24 mouse cellular contexts compared by ENCODE assay signal in the genomic region with DNA sequence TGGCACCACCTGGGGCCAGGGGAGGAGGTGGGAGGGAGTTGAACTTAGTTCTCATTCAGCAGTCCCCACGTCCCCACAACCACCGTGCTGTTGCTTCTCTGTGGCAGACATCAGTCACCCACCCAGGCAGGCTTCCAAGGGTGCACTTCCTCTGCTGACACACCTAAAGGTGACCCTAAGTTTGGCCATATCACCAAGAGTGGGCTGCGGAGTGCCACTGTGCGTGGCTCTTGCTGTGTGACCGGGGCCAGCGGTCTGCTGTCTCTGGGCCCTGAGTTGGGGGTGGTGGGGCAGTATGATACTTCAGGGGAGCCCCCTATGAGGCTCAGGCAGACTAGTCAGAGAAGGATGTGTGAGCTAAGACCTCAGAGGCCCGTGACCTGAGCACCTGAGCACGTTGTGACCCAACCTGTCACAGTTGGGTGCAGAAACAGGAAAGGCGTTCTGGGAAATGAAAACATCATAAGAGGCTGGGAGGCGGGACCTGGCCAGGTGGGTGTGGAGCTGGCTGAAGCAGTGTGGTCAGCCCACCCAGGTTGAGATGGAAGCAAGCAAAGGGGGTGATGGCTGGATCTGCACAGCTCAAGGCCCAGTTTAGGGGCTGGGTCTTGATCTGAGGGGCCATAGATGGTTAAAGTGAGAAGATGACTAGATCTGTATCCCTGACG. TPM values are rescaled to one million over a fixed set of nuclear protein-coding genes. Genes with fewer than 3 reads are reported as not detected.
DNase-seq lines count a peak whose midpoint lies in the region; ATAC-seq and TF ChIP-seq lines count a peak whose summit lies in the region.
"Had no signal": no experiment of that assay in that cellular context is flagged by ENCODE, and none has a peak within 500 bp of the region (broad histone marks: within the 10 kb centered on the region; RNA-seq: fewer than 3 reads in every experiment).

No protein-coding gene starts in this region.

- no peak overlapping the region for H3K4me3 ChIP-seq in intestine, embryonic 14.5 days (ENCODE audit: low read depth, low read length)
- H3K4me3 ChIP-seq in intestine, embryonic 15.5 days (replicated peaks) = no peak overlapping the region
- no peak overlapping the region for H3K4me3 ChIP-seq in limb, embryonic 11.5 days (ENCODE audit: low read depth, low read length)
- no peak overlapping the region for H3K4me3 ChIP-seq in limb, embryonic 10.5 days
- H3K4me3 ChIP-seq in thymus, adult 2 months (ENCODE audit: control insufficient read depth, insufficient read depth, low read length) = no peak overlapping the region
- H3K4me3 ChIP-seq: embryonic facial prominence, embryonic 12.5 days; forebrain, embryonic 13.5 days; midbrain, embryonic 12.5 days; neural tube, embryonic 12.5 days; stomach, embryonic 15.5 days had no signal

- DNase-seq in intestine, embryonic 14.5 days (ENCODE audit: low spot score) = peak; percentile 49
- peak; percentile 21 for DNase-seq in limb, embryonic 11.5 days (ENCODE audit: low spot score)
- DNase-seq in limb, embryonic 10.5 days (ENCODE audit: low spot score) = no peak
- DNase-seq in thymus, adult 2 months = peak; percentile 1
- DNase-seq in thymus, postnatal 14 days = no peak
- DNase-seq in layer of hippocampus, adult 9-10 months (ENCODE audit: low spot score) = no peak
- DNase-seq: adrenal gland, adult 8-10 months; cerebellum, adult 11-12 months; cerebellum, postnatal 14 days; gastrocnemius, postnatal 36 days; lung, adult 2 months; lung, postnatal 14 days; retina, postnatal 1 day; right cerebral cortex, postnatal 25 days had no signal

- TF ChIP-seq POLR2A in thymus, adult 2 months (IDR thresholded peaks at IDR 0.05; ENCODE audit: control insufficient read depth, extremely low read depth, insufficient read depth, low read length, poor library complexity) = no peak

- H3K9me3 ChIP-seq in intestine, embryonic 14.5 days (ENCODE audit: control insufficient read depth, low read length) = no peaks in the 10 kb centered on the region
- no peaks in the 10 kb centered on the region for H3K9me3 ChIP-seq in intestine, embryonic 15.5 days
- no peaks in the 10 kb centered on the region for H3K9me3 ChIP-seq in limb, embryonic 11.5 days (ENCODE audit: control insufficient read depth, low read length)
- H3K9me3 ChIP-seq in limb, embryonic 10.5 days (replicated peaks) = no peaks in the 10 kb centered on the region
- H3K9me3 ChIP-seq: embryonic facial prominence, embryonic 12.5 days; neural tube, embryonic 12.5 days; stomach, embryonic 15.5 days had no signal

- H3K36me3 ChIP-seq in intestine, embryonic 14.5 days (ENCODE audit: control insufficient read depth, insufficient read depth, low read length) = no peaks in the 10 kb centered on the region
- H3K36me3 ChIP-seq in intestine, embryonic 15.5 days = no peaks in the 10 kb centered on the region
- no peaks in the 10 kb centered on the region for H3K36me3 ChIP-seq in limb, embryonic 11.5 days (ENCODE audit: control insufficient read depth, insufficient read depth, low read length)
- H3K36me3 ChIP-seq in limb, embryonic 10.5 days = no peaks in the 10 kb centered on the region
- H3K36me3 ChIP-seq in thymus, adult 2 months (ENCODE audit: control insufficient read depth, insufficient read depth, low read length) = no peaks in the 10 kb centered on the region
- H3K36me3 ChIP-seq: embryonic facial prominence, embryonic 12.5 days; midbrain, embryonic 12.5 days; neural tube, embryonic 12.5 days; stomach, embryonic 15.5 days had no signal

- no peak overlapping the region for H3K4me2 ChIP-seq in intestine, embryonic 14.5 days (ENCODE audit: low read length)
- H3K4me2 ChIP-seq in intestine, embryonic 15.5 days (replicated peaks) = no peak overlapping the region
- no peak overlapping the region for H3K4me2 ChIP-seq in limb, embryonic 11.5 days (ENCODE audit: low read depth, severe bottlenecking)
- H3K4me2 ChIP-seq: embryonic facial prominence, embryonic 12.5 days; forebrain, embryonic 13.5 days; midbrain, embryonic 12.5 days; neural tube, embryonic 12.5 days; stomach, embryonic 15.5 days had no signal

- no peak overlapping the region for H3K9ac ChIP-seq in intestine, embryonic 14.5 days (ENCODE audit: low read length)
- no peak overlapping the region for H3K9ac ChIP-seq in intestine, embryonic 15.5 days
- H3K9ac ChIP-seq in limb, embryonic 11.5 days (ENCODE audit: low read length) = no peak overlapping the region
- H3K9ac ChIP-seq: embryonic facial prominence, embryonic 12.5 days; forebrain, embryonic 13.5 days; midbrain, embryonic 12.5 days; neural tube, embryonic 12.5 days; stomach, embryonic 15.5 days had no signal

- no peaks in the 10 kb centered on the region; the same call in 1 of the 2 replicates for H3K4me1 ChIP-seq in intestine, embryonic 14.5 days (replicated peaks; ENCODE audit: control insufficient read depth, insufficient read depth, low read length)
- no peaks in the 10 kb centered on the region; the same call in 1 of the 2 replicates for H3K4me1 ChIP-seq in intestine, embryonic 15.5 days (replicated peaks)
- H3K4me1 ChIP-seq in limb, embryonic 11.5 days (ENCODE audit: control insufficient read depth, insufficient read depth, low read length) = no peaks in the 10 kb centered on the region
- H3K4me1 ChIP-seq in limb, embryonic 10.5 days = peaks cover 23% of the 10 kb centered on the region
- H3K4me1 ChIP-seq in thymus, adult 2 months (replicated peaks; ENCODE audit: control insufficient read depth, insufficient read depth, low read length) = peaks cover 11% of the 10 kb centered on the region
- H3K4me1 ChIP-seq: embryonic facial prominence, embryonic 12.5 days; forebrain, embryonic 13.5 days; neural tube, embryonic 12.5 days; stomach, embryonic 15.5 days had no signal

- TF ChIP-seq CTCF in thymus, adult 2 months (IDR thresholded peaks at IDR 0.05; ENCODE audit: borderline replicate concordance, control insufficient read depth, extremely low read depth, insufficient read depth, low read length, poor library complexity) = no peak

- no peaks in the 10 kb centered on the region; the same call in 1 of the 2 replicates for H3K27me3 ChIP-seq in intestine, embryonic 14.5 days (replicated peaks; ENCODE audit: control insufficient read depth, insufficient read depth, low read length)
- H3K27me3 ChIP-seq in intestine, embryonic 15.5 days (replicated peaks) = peaks cover 10% of the 10 kb centered on the region; the same call in 1 of the 2 replicates
- peaks cover 2% of the 10 kb centered on the region; the same call in 1 of the 2 replicates for H3K27me3 ChIP-seq in limb, embryonic 11.5 days (ENCODE audit: control insufficient read depth, insufficient read depth, low read length)
- peaks cover 81% of the 10 kb centered on the region for H3K27me3 ChIP-seq in limb, embryonic 10.5 days (ENCODE audit: low read depth, poor library complexity, severe bottlenecking)
- H3K27me3 ChIP-seq in thymus, adult 2 months (ENCODE audit: control insufficient read depth, insufficient read depth, low read length) = no peaks in the 10 kb centered on the region

- no peak overlapping the region for H3K27ac ChIP-seq in intestine, embryonic 14.5 days (ENCODE audit: low read depth)
- H3K27ac ChIP-seq in intestine, embryonic 15.5 days = no peak overlapping the region
- H3K27ac ChIP-seq in limb, embryonic 11.5 days (replicated peaks; ENCODE audit: low read depth, low read length) = no peak overlapping the region
- H3K27ac ChIP-seq in limb, embryonic 10.5 days = no peak overlapping the region
- H3K27ac ChIP-seq in thymus, adult 2 months (ENCODE audit: control insufficient read depth, insufficient read depth, low read length) = no peak overlapping the region
- H3K27ac ChIP-seq: embryonic facial prominence, embryonic 12.5 days; forebrain, embryonic 13.5 days; kidney, postnatal 0 days; midbrain, embryonic 12.5 days; neural tube, embryonic 12.5 days; stomach, embryonic 15.5 days had no signal

- 78% methylated on average over 11 of the region's 11 CpGs for WGBS in intestine, embryonic 14.5 days
- WGBS in intestine, embryonic 15.5 days = 83% methylated on average over 11 of the region's 11 CpGs
- 80% methylated on average over 11 of the region's 11 CpGs for WGBS in limb, embryonic 11.5 days
- WGBS in limb, embryonic 10.5 days = 83% methylated on average over 11 of the region's 11 CpGs
- WGBS in thymus, adult 2 months = 83% methylated on average over 11 of the region's 11 CpGs

- no peak for ATAC-seq in intestine, embryonic 14.5 days (replicated peaks; ENCODE audit: low FRiP score, low TSS enrichment, low read depth)
- ATAC-seq in intestine, embryonic 15.5 days = no peak
- no peak for ATAC-seq in limb, embryonic 11.5 days (ENCODE audit: insufficient number of reproducible peaks, low FRiP score, low TSS enrichment, low read depth)
- ATAC-seq: activated CD4-positive, CD25-positive, alpha-beta regulatory T cell, adult 4 months; forebrain, embryonic 13.5 days; hindbrain, embryonic 16.5 days had no signal

RNA-seq across cellular contexts. Expression of a gene that starts 28.0 kb away (rescaled TPM):
- polyA plus RNA-seq in intestine, embryonic 14.5 days (2014; fragmentation: Nextera tagmentation; extraction: Ambion mirVana) = 0.77 and 0.87 TPM in 2 replicates
- polyA plus RNA-seq in intestine, embryonic 15.5 days (2015; fragmentation: Nextera tagmentation; extraction: Ambion mirVana) = 7.0 and 8.4 TPM in 2 replicates
- polyA plus RNA-seq in limb, embryonic 11.5 days (2014; fragmentation: Nextera tagmentation; extraction: Ambion mirVana) = 0.05 and 0.23 TPM in 2 replicates
- not detected in 2 replicates for polyA plus RNA-seq in limb, embryonic 10.5 days (2016; fragmentation: Nextera tagmentation; extraction: Ambion mirVana)
- polyA plus RNA-seq in thymus, adult 2 months (2012; rRNA removed) = 14.5 and 25.6 TPM in 2 replicates
- polyA plus RNA-seq: activated CD4-positive, CD25-positive, alpha-beta regulatory T cell, adult 4 months; C2C12; embryonic facial prominence, embryonic 12.5 days; forebrain, embryonic 13.5 days; hindbrain, embryonic 16.5 days; midbrain, embryonic 12.5 days; neural tube, embryonic 12.5 days had no signal

RNA-seq across cellular contexts. Expression of a gene that starts 37.9 kb away (rescaled TPM):
- 0.65 and 0.90 TPM in 2 replicates for polyA plus RNA-seq in intestine, embryonic 14.5 days (2014; fragmentation: Nextera tagmentation; extraction: Ambion mirVana)
- 0.55 and 0.95 TPM in 2 replicates for polyA plus RNA-seq in intestine, embryonic 15.5 days (2015; fragmentation: Nextera tagmentation; extraction: Ambion mirVana)
- not detected in 2 replicates for polyA plus RNA-seq in limb, embryonic 11.5 days (2014; fragmentation: Nextera tagmentation; extraction: Ambion mirVana)
- not detected in 2 replicates for polyA plus RNA-seq in limb, embryonic 10.5 days (2016; fragmentation: Nextera tagmentation; extraction: Ambion mirVana)
- polyA plus RNA-seq in thymus, adult 2 months (2012; rRNA removed) = 58.6 and 63.7 TPM in 2 replicates
- polyA plus RNA-seq: embryonic facial prominence, embryonic 12.5 days; forebrain, embryonic 13.5 days; hindbrain, embryonic 16.5 days had no signal

Comparison
In these comparisons a context has a peak if more than half of its experiments do, and no peak if none do; other contexts are left out.
1. DNase-seq: peak in intestine, embryonic 14.5 days (single experiment), limb, embryonic 11.5 days (single experiment) and thymus, adult 2 months (single experiment); none in limb, embryonic 10.5 days (single experiment), thymus, postnatal 14 days (single experiment) and layer of hippocampus, adult 9-10 months (single experiment).
2. RNA of a gene that starts 37.9 kb away (polyA plus RNA-seq): 58.6 to 63.7 TPM in thymus, adult 2 months; 0.65 to 0.90 TPM in intestine, embryonic 14.5 days, 0.55 to 0.95 TPM in intestine, embryonic 15.5 days, not detected in limb, embryonic 10.5 days and not detected in limb, embryonic 11.5 days; every median in the first group is over 10 times any median in the second.